Mouse (Mus musculus) kidney, postnatal 0 days (tissue): ENCODE results near the gene Eif4h. TPM values are rescaled to one million over a fixed set of nuclear protein-coding genes. Genes with fewer than 3 reads are reported as not detected.
"Not testable (repeated sequence)": the region's sequence is repeated elsewhere in the genome, so short reads cannot be mapped to it uniquely, and the experiment has no call there.

Experiments used
- ATAC-seq: fragments of 200-750 bp; cut with Nextera tagmentation; replicated peaks from 2 replicates; pipeline ENCODE4 v1.8.0; 2017; ENCODE audit warnings: low read depth, moderate number of reproducible peaks, moderate TSS enrichment, moderate library complexity; ENCODE audit not compliant: low FRiP score
- DNase-seq: peaks from one replicate; pipeline ENCODE4 v3.0.0-alpha.2; 2016; ENCODE audit warnings: low spot score
- H3K27ac ChIP-seq: fragments of 300-500 bp; sonication (generic); 2 replicates; pipeline ENCODE4 v1.5.1; 2014; ENCODE audit warnings: mild to moderate bottlenecking
- H3K27me3 ChIP-seq: fragments of 300-500 bp; sonication (generic); 2 replicates; pipeline ENCODE4 v1.6.1; 2014; ENCODE audit warnings: low read length, mixed read lengths; ENCODE audit not compliant: insufficient read depth
- H3K36me3 ChIP-seq: fragments of 300-500 bp; sonication (generic); 2 replicates; pipeline ENCODE4 v1.6.1; 2014; ENCODE audit warnings: low read length, mixed read lengths; ENCODE audit not compliant: insufficient read depth
- H3K4me1 ChIP-seq: fragments of 300-500 bp; sonication (generic); replicated peaks from 2 replicates; pipeline ENCODE4 v1.6.1; 2014; ENCODE audit warnings: antibody characterized with exemption, low read length, mixed read lengths; ENCODE audit not compliant: insufficient read depth
- H3K4me2 ChIP-seq: fragments of 300-500 bp; sonication (generic); 2 replicates; pipeline ENCODE4 v1.6.1; 2014; ENCODE audit warnings: mild to moderate bottlenecking, low read length, moderate library complexity, mixed read lengths
- H3K4me3 ChIP-seq: fragments of 300-500 bp; sonication (generic); replicated peaks from 2 replicates; pipeline ENCODE4 v1.5.1; 2014; ENCODE audit warnings: low read depth, low read length
- H3K9ac ChIP-seq: fragments of 300-500 bp; sonication (generic); 2 replicates; pipeline ENCODE4 v1.6.1; 2014; ENCODE audit warnings: low read depth, low read length
- H3K9me3 ChIP-seq: fragments of 300-500 bp; sonication (generic); replicated peaks from 2 replicates; pipeline ENCODE4 v1.6.1; 2016; ENCODE audit warnings: low read length, inconsistent platforms, mixed read lengths
- CTCF ChIP-seq: IDR thresholded peaks from 2 replicates; pipeline ENCODE4 v1.5.1; 2016; ENCODE audit warnings: antibody characterized with exemption, low read depth, mild to moderate bottlenecking, moderate library complexity
- WGBS: fragments of 180-500 bp; shearing (Covaris S2); extraction: QIAGEN DNeasy Blood & Tissue Kit; methylation state at CpG from one replicate; pipeline ENCODE4 v1.1.7; 2014; 5-methylcytosine and 5-hydroxymethylcytosine counted together
- polyA plus RNA-seq: library from polyadenylated mRNA; unstranded; fragments of >200 nt; fragmentation: Nextera tagmentation; extraction: Ambion mirVana; gene quantifications from 2 replicates; pipeline ENCODE4 v1.2.1, GENCODE M21; 2015

Eif4h gene
- polyA plus RNA-seq, 1 experiment from 2014 or later, result 327 TPM

DNA sequence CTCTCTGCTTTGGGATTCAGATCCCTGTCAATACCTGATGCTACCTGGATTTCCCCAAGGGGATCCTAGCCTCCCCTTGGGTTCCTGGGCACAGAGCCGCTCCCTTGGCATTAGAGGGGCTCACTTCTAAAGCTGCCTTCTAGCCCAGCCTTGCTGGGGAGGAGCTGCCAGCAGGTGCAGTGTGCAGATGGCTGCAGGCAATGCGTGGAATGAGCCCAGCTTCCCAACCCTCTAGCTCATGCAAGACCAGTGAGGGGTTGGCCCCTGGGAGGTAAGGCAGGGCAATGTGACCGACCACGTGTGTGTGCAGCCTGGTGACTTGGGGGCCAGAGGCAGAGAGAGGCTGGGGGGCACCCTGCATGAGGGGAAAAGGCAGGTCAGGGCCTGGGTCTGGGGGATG is 17.4 kb upstream of the Eif4h start:
- 73% methylated on average over 4 of the region's 4 CpGs for WGBS
- Histone ChIP-seq H3K27ac (no peak overlapping the region), H3K27me3 (no peaks in the 10 kb centered on the region), H3K9ac (no peak overlapping the region), H3K4me1 (no peaks in the 10 kb centered on the region), H3K9me3 (no peaks in the 10 kb centered on the region), H3K4me2 (no peak overlapping the region), H3K36me3 (peaks cover 12% of the 10 kb centered on the region; the same call in 1 of the 2 replicates), H3K4me3 (no peak overlapping the region)
- ATAC-seq, result no peak
- DNase-seq, result no peak
- TF ChIP-seq CTCF, result no peak

DNA sequence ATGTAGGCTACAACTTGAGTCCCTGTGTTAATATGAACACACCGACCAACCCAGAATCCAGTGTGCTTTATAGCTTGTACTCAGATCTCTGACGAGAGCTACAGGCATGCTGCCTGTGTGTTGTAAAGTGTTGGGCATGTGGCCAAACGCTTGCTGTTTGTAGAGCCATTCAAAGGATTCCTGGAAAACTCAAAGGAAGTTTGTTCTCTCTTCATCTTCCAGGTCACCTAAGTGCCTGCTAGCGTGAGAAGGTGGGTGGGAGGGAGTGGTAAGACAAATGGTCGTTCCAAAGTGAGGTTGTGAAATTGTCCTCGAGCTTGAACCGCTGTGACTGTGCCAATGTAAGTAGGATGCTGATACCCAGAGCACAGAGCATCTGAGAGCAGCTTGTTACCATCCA is 12.7 kb upstream of the Eif4h start:
- no peak overlapping the region for H3K9ac ChIP-seq
- peak overlapping the region; percentile 44; the same call in 1 of the 2 replicates for H3K27ac ChIP-seq
- H3K4me3 ChIP-seq, result no peak overlapping the region
- 0 out of 2 replicates have a peak, but pooled peaks cover 2% of the 10 kb centered on the region for H3K36me3 ChIP-seq
- H3K4me2 ChIP-seq, result no peak overlapping the region
- peak; percentile 52 for DNase-seq
- TF ChIP-seq CTCF, result no peak
- no peak for ATAC-seq
- WGBS, result 14% methylated on average over 7 of the region's 7 CpGs
- H3K4me1 ChIP-seq, result no peaks in the 10 kb centered on the region
- H3K27me3 ChIP-seq, result no peaks in the 10 kb centered on the region
- H3K9me3 ChIP-seq, result no peaks in the 10 kb centered on the region

DNA sequence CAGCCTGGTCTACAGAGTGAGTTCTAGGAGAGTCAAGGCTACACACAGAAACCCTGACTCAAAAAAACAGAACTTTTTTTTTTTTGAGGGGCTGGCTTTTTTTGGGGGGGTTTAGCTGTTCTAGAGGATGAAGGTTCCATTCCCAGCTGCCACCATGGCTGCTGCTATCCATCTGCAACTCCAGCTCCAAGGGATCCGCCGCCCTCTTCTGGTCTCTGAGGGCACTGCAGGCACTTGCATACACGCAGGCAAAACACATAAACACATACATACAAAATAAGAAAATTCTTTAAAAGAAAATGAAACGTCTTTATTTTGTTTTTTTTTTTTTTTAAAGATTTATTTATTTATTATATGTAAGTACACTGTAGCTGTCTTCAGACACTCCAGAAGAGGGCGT is 11.6 kb upstream of the Eif4h start:
- Histone ChIP-seq H3K9ac (no peak overlapping the region), H3K4me2 (no peak overlapping the region), H3K4me3 (no peak overlapping the region), H3K9me3 (no peaks in the 10 kb centered on the region), H3K27ac (no peak overlapping the region), H3K27me3 (no peaks in the 10 kb centered on the region), H3K4me1 (no peaks in the 10 kb centered on the region), H3K36me3 (no peaks in the 10 kb centered on the region)
- 59% methylated on average over 4 of the region's 5 CpGs for WGBS
- DNase-seq, result peak; percentile 43
- ATAC-seq, result no peak
- TF ChIP-seq CTCF, result peak; percentile 65

DNA sequence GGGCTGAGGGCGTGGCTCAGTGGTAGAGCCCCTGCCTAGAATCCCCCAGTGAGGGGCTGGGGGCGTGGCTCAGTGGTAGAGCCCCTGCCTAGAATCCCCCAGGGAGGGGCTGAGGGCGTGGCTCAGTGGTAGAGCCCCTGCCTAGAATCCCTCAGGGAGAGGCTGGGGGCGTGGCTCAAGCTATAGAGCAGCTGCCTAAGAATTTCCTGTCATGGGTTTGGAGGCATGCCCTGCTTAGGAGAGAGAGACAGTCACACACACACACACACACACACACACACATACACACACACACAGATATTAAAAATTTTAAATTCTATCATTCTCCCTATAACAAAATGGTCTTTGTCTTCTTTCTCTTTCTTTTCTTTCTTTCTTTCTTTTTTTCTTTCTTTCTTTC is 9.7 kb upstream of the Eif4h start:
- 76% methylated on average over 3 of the region's 4 CpGs for WGBS
- not testable (repeated sequence) for H3K4me3 ChIP-seq, H3K9ac ChIP-seq, H3K4me2 ChIP-seq, H3K4me1 ChIP-seq, H3K27ac ChIP-seq, ATAC-seq, H3K9me3 ChIP-seq, H3K27me3 ChIP-seq, H3K36me3 ChIP-seq
- DNase-seq, result peak; percentile 31

DNA sequence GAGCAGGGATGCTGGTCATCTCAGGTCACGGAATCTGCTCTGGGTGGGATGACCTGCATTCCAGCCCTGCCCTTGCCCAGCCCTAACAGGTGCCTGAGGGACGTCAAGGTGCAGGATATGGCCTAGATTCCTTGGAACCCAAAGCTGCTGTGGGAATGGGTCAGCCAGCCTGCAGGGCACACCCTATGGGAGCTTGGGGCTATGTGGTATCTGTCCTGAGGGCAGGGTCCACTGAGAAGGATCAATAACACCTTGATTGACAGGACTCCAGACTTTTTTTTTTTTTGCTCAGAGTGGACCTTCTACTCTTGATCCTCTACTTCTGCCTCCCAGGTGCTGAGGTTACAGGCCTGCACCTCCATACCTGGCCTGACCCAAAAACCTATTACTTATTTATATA is 8.1 kb upstream of the Eif4h start:
- no peak for ATAC-seq
- H3K4me3 ChIP-seq, result no peak overlapping the region
- no peak overlapping the region for H3K9ac ChIP-seq
- H3K27ac ChIP-seq, result no peak overlapping the region
- TF ChIP-seq CTCF, result no peak
- no peak overlapping the region for H3K4me2 ChIP-seq
- H3K4me1 ChIP-seq, result no peaks in the 10 kb centered on the region
- 88% methylated on average over 2 of the region's 2 CpGs for WGBS
- H3K27me3 ChIP-seq, result no peaks in the 10 kb centered on the region
- H3K36me3 ChIP-seq, result no peaks in the 10 kb centered on the region
- H3K9me3 ChIP-seq, result no peaks in the 10 kb centered on the region
- DNase-seq, result no peak

DNA sequence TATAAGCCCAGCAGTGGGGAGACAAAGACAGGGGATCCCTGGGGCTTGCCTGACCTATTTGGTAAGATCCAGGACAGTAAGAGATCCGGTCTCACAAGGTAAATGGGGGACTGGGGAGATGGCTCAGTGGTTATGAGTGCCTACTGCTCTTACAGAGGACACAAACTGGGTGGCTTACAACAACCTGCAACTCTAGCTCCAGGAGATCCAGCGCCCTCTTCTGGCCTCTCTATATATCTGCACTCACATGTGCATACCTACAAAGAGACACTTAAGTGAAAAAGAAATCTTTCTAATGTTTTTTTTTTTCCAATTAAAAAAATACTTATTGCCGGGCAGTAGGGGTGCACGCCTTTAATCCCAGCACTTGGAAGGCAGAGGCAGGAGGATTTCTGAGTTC is 7.2 kb upstream of the Eif4h start:
- no peaks in the 10 kb centered on the region for H3K9me3 ChIP-seq
- TF ChIP-seq CTCF, result no peak
- ATAC-seq, result no peak
- 72% methylated on average over 4 of the region's 4 CpGs for WGBS
- H3K9ac ChIP-seq, result no peak overlapping the region
- no peak overlapping the region for H3K4me2 ChIP-seq
- no peak for DNase-seq
- H3K27ac ChIP-seq, result no peak overlapping the region
- no peaks in the 10 kb centered on the region for H3K27me3 ChIP-seq
- H3K4me1 ChIP-seq, result no peaks in the 10 kb centered on the region
- H3K4me3 ChIP-seq, result no peak overlapping the region
- no peaks in the 10 kb centered on the region for H3K36me3 ChIP-seq

DNA sequence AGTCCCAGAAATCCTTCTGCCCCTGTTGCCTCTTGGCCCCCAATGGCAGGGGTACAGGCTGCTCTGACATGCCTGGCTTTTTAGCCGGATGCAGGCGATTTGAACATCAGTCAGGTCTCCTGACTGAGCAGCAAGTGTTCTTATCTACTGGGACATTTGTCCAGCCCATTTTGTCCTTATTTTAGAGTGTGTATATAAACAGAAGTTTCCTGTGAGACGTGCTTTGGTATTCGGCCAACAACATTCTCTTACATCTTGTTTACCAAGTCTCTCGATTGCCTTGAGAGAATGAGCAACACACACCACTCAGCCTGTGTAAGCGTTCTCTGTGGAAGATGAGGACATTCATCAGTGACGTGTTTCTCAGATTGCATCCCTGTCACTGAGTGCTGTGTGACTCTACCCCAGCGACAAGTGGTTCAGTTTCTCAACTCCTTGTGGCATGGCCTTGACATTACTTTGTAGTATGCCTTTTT is 5.4 kb upstream of the Eif4h start:
- Histone ChIP-seq H3K9ac (no peak overlapping the region), H3K9me3 (no peaks in the 10 kb centered on the region), H3K4me3 (no peak overlapping the region), H3K4me1 (no peaks in the 10 kb centered on the region), H3K4me2 (no peak overlapping the region), H3K36me3 (no peaks in the 10 kb centered on the region), H3K27me3 (no peaks in the 10 kb centered on the region), H3K27ac (peak overlapping the region; percentile 60; the same call in 1 of the 2 replicates)
- DNase-seq, result peak; percentile 77
- no peak for TF ChIP-seq CTCF
- WGBS, result 46% methylated on average over 8 of the region's 8 CpGs
- no peak for ATAC-seq
